Comparison of ENCODE assay signal across 8 mouse cellular contexts in the genomic region with DNA sequence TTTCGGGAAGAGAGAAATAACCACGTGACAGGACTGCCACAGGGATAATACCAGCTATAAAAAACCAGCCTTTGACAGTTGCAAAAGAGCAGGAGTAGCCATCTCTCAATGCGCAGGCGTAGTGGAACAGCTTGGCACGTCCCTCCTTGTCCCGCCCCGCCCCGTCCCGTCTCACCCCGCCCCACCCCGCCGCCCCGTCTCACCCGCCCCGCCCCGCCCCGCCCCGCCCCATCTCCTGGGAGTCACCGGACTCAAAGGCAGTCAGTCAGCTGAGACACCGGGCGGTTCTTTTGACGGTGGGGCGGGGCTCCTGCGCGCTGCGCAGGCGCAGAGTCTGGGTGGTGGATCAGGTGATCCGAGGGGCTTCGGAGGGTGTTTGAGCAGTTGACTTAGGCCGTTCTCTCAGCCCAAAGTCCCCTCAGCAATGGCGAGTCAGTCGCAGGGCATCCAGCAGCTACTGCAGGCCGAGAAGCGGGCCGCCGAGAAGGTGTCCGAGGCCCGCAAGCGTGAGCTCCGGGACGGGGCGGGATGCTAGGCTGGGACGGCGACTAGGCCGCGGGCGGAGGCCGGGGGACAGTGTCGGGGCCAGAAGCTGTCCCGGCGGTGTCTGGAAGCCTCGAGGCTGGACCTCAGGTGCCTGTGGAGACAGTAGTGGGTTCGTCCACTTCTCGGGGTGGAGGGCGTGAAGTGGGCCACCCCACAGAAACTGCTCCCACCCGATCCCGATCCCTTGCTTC. TPM values are rescaled to one million over a fixed set of nuclear protein-coding genes. Genes with fewer than 3 reads are reported as not detected.
DNase-seq lines count a peak whose midpoint lies in the region; ATAC-seq lines count a peak whose summit lies in the region.

TSS of gene Atp6v1g1 (plus strand) at position 279 of the 737 bp plus-strand sequence.

- H3K36me3 ChIP-seq in embryonic facial prominence, embryonic 14.5 days (ENCODE audit: control insufficient read depth, insufficient read depth, low read length) = peaks cover 16% of the 10 kb centered on the region

- no peaks in the 10 kb centered on the region for H3K27me3 ChIP-seq in embryonic facial prominence, embryonic 14.5 days (replicated peaks; ENCODE audit: control insufficient read depth, insufficient read depth, low read length)

- no peaks in the 10 kb centered on the region for H3K9me3 ChIP-seq in embryonic facial prominence, embryonic 14.5 days (ENCODE audit: control insufficient read depth, low read length)

- H3K4me1 ChIP-seq in embryonic facial prominence, embryonic 14.5 days (ENCODE audit: control insufficient read depth, insufficient read depth, low read length) = peaks cover 25% of the 10 kb centered on the region

- peak within 1 kb of the TSS; percentile 78 for H3K27ac ChIP-seq in embryonic facial prominence, embryonic 14.5 days (replicated peaks; ENCODE audit: low read depth, low read length)

- H3K4me3 ChIP-seq in embryonic facial prominence, embryonic 14.5 days (ENCODE audit: low read depth, low read length) = peak within 1 kb of the TSS; percentile 89

- H3K4me2 ChIP-seq in embryonic facial prominence, embryonic 14.5 days (ENCODE audit: low read depth, low read length) = peak within 1 kb of the TSS; percentile 84

- peak within 1 kb of the TSS; percentile 94 for H3K9ac ChIP-seq in embryonic facial prominence, embryonic 14.5 days (ENCODE audit: low read depth, low read length)

- WGBS in embryonic facial prominence, embryonic 14.5 days = 3% methylated on average over 5 of the region's 57 CpGs

- ATAC-seq in embryonic facial prominence, embryonic 14.5 days (ENCODE audit: low read depth) = peak; percentile 93
- ATAC-seq in monocyte, adult 5-6 weeks (replicated peaks; ENCODE audit: insufficient number of reproducible peaks, low FRiP score, low TSS enrichment, poor library complexity, severe bottlenecking) = peak; percentile 75

- DNase-seq in 416B (ENCODE audit: low read depth) (peak; percentile 91), liver (peak; percentile 96)
- peak; percentile 83 to 90 for DNase-seq in adrenal gland, postnatal 4 days (ENCODE audit: low spot score in 2 of 2)
- DNase-seq in embryonic facial prominence, embryonic 14.5 days (ENCODE audit: low spot score) = peak; percentile 97
- peak; percentile 94 for DNase-seq in heart, adult 8-10 months (ENCODE audit: low spot score)
- DNase-seq in kidney, adult 9 months = peak; percentile 98
- DNase-seq in spleen, postnatal 4 days (ENCODE audit: low spot score in 2 of 2) = peak; percentile 93 to 96

RNA-seq across cellular contexts. Expression of gene Atp6v1g1, which starts in this region (rescaled TPM):
- total RNA-seq in adrenal gland, postnatal 4 days (2021) = 100 to 1,000 TPM; 148 TPM
- 271 and 275 TPM in 2 replicates for polyA plus RNA-seq in embryonic facial prominence, embryonic 14.5 days (2014; fragmentation: Nextera tagmentation; extraction: Ambion mirVana)
- 100 to 1,000 TPM; 146 to 168 (median 149) TPM for total RNA-seq in heart, adult 8-10 months (2022)
- 72.4 to 128 TPM (median 93.3 TPM) in 3 replicates for total RNA-seq in monocyte, adult 5-6 weeks (2017)

Comparison
In these comparisons a context has a peak if more than half of its experiments do, and no peak if none do; other contexts are left out.
1. Peak in every context shown above with its lines: DNase-seq, ATAC-seq, H3K4me3 ChIP-seq and H3K27ac ChIP-seq.